Mouse (Mus musculus): ENCODE data around the gene Zfp286.
A peak's percentile ranks its signal among the peaks of the same experiment; 100 is the strongest.
"Not testable (repeated sequence)": the region's sequence is repeated elsewhere in the genome, so short reads cannot be mapped to it uniquely, and the experiment has no call there.

Zfp286 gene

DNA sequence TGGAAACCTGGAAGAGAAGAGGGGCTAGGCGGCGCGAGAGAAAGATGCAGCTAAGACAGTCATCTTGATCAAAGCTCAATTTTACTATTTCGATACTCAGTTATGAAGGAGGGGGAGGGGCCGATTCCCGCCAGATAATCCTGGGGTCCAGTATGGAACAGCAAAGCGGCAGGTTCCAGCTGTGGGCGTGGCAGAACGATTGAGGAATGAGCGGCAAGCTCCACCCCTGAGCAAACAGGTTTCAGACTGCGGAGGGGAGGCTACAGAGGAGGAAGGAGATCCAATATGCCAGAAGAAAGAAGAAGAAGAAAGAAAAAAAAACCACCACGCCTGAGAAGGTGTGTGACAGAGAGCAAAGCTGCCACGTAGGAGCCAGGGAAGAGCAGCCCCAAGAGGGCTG is 14.9 kb upstream of the Zfp286 start:
- DNase-seq (ENCODE audit: inconsistent age in 2 of 2, low spot score in 1 of 2): no peak

- DNase-seq (ENCODE audit: inconsistent age in 2 of 2, low spot score in 1 of 2): no peak
These were observed 315 bp upstream of the Zfp286 start for GRCm38 (mm10) chr11:62789617-62789936.

DNA sequence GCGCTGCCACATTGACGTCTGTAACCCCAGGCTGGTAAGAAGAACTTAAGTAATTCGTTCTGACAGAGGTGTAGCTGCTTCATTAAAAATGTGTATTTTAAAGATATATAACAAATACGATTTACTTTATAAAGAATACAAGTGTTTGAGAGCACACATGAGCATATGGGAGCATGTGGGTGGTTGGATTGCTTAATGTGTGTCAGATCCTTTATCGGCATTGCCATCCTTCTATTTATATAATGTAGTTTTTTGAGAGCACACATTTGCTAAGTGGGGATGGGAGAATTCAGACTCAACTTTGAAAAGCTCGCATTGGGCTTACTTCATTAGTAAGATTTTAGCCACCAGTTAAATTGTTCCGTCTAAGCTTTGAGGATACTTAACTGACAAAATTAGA is 12.8 kb downstream of the Zfp286 start:
- DNase-seq (ENCODE audit: inconsistent age in 2 of 2, low spot score in 1 of 2): no peak

DNA sequence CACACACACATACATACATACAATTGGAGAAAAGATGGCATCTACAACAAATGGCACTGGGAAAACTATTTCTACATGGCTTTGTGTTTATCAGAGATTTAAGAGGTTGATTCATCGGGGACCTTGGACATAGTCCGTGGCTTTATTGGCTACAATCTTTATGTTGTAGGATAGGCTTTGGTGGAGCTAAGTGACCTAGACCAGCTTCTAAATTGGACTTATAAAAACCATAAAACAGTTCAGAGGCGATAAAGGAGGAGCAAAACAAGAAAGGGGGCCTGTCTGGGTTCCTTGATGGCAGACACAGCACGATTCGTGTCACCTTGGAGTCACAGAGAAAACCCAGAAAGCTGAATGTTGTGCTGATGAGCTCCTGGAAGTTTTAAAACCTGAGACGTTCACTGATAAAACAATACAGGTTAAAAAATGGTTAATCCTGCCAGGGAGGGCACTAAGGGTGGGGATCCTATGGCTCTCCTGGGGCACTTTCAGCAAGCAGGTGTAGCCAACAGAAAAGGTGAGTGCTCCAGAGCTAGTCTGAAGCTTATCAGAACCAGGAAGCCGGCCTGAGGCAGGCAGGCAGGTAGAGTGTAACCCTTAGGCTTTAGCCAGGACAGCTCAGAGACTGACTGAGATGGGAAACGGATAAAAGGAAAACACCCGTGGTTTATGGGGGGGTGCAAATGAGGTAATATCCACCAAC is 28.4 kb downstream of the Zfp286 start:
- peak in 1 of 2 experiments; percentile 40 for DNase-seq (ENCODE audit: inconsistent age in 2 of 2, low spot score in 1 of 2)

- DNase-seq (ENCODE audit: inconsistent age in 2 of 2, low spot score in 1 of 2): no peak
These were observed 30.8 kb downstream of the Zfp286 start for GRCm38 (mm10) chr11:62758491-62758890.

- DNase-seq (ENCODE audit: inconsistent age in 2 of 2, low spot score in 1 of 2): no peak
These were observed 31.4 kb downstream of the Zfp286 start for GRCm38 (mm10) chr11:62757906-62758305.

DNA sequence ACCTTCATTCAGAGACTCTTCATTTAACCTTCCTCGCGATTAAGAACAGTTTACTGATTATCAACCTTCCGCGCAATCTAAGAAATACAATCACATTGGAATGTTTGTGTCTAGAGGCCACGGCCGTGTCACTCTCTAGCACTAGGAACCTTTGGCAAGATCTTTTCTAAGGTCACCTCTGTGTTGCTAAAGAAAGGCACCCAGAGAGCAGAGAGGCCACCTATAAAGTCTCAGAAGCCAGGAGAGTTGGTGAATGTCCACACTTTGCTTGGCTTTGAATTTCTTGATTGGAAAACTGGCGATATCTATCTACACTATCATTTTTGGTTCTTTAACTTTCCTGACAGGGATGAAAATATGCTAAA is 32.1 kb downstream of the Zfp286 start:
- no peak for DNase-seq (ENCODE audit: inconsistent age in 2 of 2, low spot score in 1 of 2)

GRCm38 (mm10) chr11:62756456-62757142 is 32.7 kb downstream of the Zfp286 start:
- DNase-seq (ENCODE audit: inconsistent age in 2 of 2, low spot score in 1 of 2): peak; percentile 97 to 99

- DNase-seq (ENCODE audit: inconsistent age in 2 of 2, low spot score in 1 of 2): no peak
These were observed 36.5 kb downstream of the Zfp286 start, which contains the start of gene Gm10428 for GRCm38 (mm10) chr11:62752780-62753179. Gene Gm10428, plus strand, starts transcription at chr11:62753100.

DNA sequence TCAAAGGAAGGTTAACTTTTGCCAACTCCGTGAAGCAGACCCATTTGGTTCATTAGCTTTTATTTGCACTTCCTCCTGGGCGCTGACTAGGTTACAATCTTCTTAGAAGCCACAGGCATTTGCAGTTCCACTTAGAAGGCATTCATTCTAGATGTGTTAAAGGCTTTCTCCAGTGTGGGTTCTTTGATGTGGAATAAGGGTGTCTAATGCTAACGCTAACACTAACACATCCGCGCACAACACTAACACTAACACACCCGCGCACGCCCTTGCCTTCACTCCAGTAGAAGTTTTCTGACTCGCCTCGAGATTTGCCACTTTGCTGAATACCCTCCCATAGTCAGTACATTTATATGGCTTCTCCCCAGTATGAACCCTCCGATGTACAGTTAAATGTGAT is 37.1 kb downstream of the Zfp286 start:
- DNase-seq (ENCODE audit: inconsistent age in 2 of 2, low spot score in 1 of 2): no peak

GRCm38 (mm10) chr11:62749445-62749844 is 39.8 kb downstream of the Zfp286 start:
- not testable (repeated sequence) for DNase-seq (ENCODE audit: inconsistent age in 2 of 2, low spot score in 1 of 2)

DNA sequence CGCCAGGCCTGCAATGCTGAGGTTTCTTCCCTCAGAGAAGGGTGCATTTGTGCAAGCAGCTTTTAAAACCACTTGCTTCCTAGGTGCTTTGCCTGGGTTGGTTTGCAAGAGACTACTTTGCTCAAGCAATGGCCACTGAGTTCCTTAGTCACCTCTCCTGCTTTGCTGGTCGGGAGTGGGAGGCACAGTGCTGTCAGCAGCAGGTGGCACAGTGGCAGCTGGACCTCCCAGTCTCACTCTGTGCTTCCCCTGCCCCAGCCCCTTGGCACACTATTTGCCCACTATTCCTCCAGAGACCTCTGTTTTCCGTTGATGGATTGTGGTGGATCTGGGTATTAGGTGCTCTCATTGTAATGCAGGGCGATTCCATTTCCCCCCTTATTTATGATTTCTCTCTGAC is 41.2 kb downstream of the Zfp286 start:
- no peak for DNase-seq (ENCODE audit: inconsistent age in 2 of 2, low spot score in 1 of 2)

DNA sequence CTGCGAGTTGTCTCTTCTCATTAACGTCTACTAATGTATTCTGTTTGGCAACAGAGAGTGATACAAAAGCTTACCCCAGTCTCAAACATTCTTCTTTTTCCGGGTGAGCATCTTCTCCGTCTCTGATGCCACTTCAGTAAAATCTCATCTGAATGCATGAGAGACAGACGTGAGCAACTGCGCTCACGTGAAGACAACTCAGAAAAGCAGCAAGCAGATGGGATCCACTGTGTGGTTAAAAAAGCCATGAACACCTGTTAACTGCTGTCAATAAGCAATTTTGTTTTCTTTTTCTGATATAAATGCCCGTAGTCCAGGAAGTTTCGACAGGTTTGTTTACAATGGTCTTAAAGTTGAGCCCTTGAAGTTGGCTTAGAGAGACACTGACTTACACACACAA is 42.0 kb downstream of the Zfp286 start:
- no peak for DNase-seq (ENCODE audit: inconsistent age in 2 of 2, low spot score in 1 of 2)

GRCm38 (mm10) chr11:62746001-62746533 is 43.2 kb downstream of the Zfp286 start:
- DNase-seq (ENCODE audit: inconsistent age in 2 of 2, low spot score in 1 of 2): peak; percentile 62 to 86

GRCm38 (mm10) chr11:62744103-62744502 is 45.2 kb downstream of the Zfp286 start:
- DNase-seq (ENCODE audit: inconsistent age in 2 of 2, low spot score in 1 of 2): peak; percentile 44 to 85

DNA sequence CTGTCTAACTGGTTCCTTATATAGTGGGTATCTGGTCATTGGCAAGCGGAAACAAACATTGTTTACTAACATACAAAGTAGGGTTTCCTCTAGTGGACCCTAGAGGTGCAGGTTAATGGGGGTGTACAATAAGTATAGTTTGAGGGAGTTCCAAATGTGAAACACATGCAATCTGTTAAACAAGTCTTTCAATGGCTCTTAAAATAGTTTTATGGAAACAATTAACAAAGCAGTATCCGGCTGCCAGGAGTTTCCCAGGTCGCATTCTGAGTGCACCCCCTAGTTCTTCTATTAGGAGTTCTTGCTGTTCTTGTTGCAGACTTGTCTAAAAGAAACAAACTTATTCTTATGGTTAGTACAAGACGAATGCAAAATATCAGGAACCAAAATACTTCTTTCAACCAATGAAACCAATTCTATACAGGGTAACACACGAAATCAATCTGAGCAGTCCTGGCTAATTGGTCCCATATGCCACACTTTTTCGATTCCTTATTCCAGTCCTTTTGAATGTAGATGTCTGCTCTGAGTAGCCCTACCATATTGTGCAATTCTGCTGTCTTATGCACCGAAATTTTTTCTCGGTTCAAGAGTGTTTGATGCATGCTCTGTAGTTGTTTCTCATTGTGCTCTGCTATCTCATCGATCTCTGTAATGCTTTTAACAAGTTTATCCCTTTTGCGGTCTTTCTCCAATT is 46.9 kb downstream of the Zfp286 start:
- DNase-seq (ENCODE audit: inconsistent age in 2 of 2, low spot score in 1 of 2): no peak

- no peak for DNase-seq (ENCODE audit: inconsistent age in 2 of 2, low spot score in 1 of 2)
These were observed 48.1 kb downstream of the Zfp286 start for GRCm38 (mm10) chr11:62741186-62741585.

DNA sequence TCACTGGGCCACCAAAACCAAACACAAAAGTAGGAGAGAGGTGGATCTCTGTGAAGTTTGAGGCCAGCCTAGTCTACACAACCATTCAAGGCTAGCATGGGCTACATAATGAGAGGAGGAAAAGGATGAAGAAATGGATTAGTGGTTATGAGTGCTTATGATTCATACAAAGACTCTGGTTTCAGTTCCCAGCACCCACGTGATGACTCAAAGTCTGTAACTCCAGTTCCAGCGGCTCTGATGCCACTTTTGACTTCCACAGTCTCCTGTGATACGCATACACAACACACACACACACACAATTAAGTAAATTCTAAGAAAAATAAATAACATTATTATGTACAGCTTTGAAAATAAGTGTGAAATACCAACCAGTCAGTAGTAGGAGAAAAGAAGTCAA is 56.6 kb downstream of the Zfp286 start:
- no peak for DNase-seq (ENCODE audit: inconsistent age in 2 of 2, low spot score in 1 of 2)

- no peak for DNase-seq (ENCODE audit: inconsistent age in 2 of 2, low spot score in 1 of 2)
These were observed 57.3 kb downstream of the Zfp286 start for GRCm38 (mm10) chr11:62732022-62732387.

- DNase-seq (ENCODE audit: inconsistent age in 2 of 2, low spot score in 1 of 2): peak; percentile 90 to 96
These were observed 57.8 kb downstream of the Zfp286 start, which contains the start of gene Zfp287 for GRCm38 (mm10) chr11:62731311-62732021. Gene Zfp287, minus strand, starts transcription at chr11:62731905.

DNA sequence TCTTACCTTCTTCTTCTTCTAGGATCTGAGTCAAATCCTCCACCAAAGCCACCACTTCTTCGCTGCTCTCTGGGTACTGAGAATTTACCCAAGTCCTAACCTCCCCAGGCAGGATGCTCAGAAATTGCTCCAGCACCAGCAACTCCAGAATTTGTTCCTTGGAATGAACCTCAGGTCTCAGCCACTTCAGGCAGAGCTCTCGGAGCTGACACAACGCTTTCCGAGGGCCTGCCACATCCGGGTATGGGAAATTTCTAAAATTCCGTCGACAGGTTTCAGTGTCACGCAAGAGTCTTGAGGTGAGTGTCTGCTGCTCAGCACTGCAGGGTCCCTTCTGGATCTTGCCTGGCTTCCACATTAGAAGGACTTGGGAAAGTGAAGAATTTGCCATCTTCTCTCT is 61.0 kb downstream of the Zfp286 start:
- DNase-seq (ENCODE audit: inconsistent age in 2 of 2, low spot score in 1 of 2): no peak

Measured in adrenal gland, adult (tissue).